Mouse (Mus musculus): ENCODE data around the gene Lin7c. TPM values are rescaled to one million over a fixed set of nuclear protein-coding genes. Genes with fewer than 3 reads are reported as not detected.

Gene Lin7c
- polyA plus RNA-seq, 1 experiment from 2014 or later: 17.5 TPM

GRCm38 (mm10) chr2:109927446-109927845 lies 36.8 kb downstream of the Lin7c start:
- Histone ChIP-seq H3K27me3 (ENCODE audit: insufficient read depth, low read length) (no peaks in the 10 kb centered on the region), H3K4me3 (ENCODE audit: low read depth, low read length) (no peak overlapping the region), H3K9me3 (ENCODE audit: low read length) (no peaks in the 10 kb centered on the region), H3K4me1 (ENCODE audit: insufficient read depth) (peaks cover 7% of the 10 kb centered on the region; the same call in 1 of the 2 replicates), H3K27ac (ENCODE audit: low read depth) (no peak overlapping the region), H3K4me2 (ENCODE audit: low read depth, low read length) (no peak overlapping the region), H3K9ac (replicated peaks) (no peak overlapping the region), H3K36me3 (replicated peaks; ENCODE audit: insufficient read depth, low read length) (0 out of 2 replicates have a peak, but pooled peaks cover 5% of the 10 kb centered on the region)
- ATAC-seq (no peak), DNase-seq (no peak)
- WGBS (ENCODE audit: insufficient replicate concordance): 75% methylated on average over 7 of the region's 7 CpGs
- TF ChIP-seq EP300 (IDR thresholded peaks at IDR 0.05; ENCODE audit: low read depth) (no peak), CTCF (IDR thresholded peaks at IDR 0.05; ENCODE audit: low read depth) (no peak)

GRCm38 (mm10) chr2:109927876-109928275 lies 37.2 kb downstream of the Lin7c start:
- H3K27ac ChIP-seq (ENCODE audit: low read depth): no peak overlapping the region
- TF ChIP-seq EP300 (IDR thresholded peaks at IDR 0.05; ENCODE audit: low read depth) (no peak), CTCF (IDR thresholded peaks at IDR 0.05; ENCODE audit: low read depth) (no peak)
- H3K4me2 ChIP-seq (ENCODE audit: low read depth, low read length): no peak overlapping the region
- ATAC-seq: no peak
- H3K4me3 ChIP-seq (ENCODE audit: low read depth, low read length): no peak overlapping the region
- no peaks in the 10 kb centered on the region for H3K9me3 ChIP-seq (ENCODE audit: low read length)
- no peak for DNase-seq
- H3K27me3 ChIP-seq (ENCODE audit: insufficient read depth, low read length): no peaks in the 10 kb centered on the region
- H3K36me3 ChIP-seq (replicated peaks; ENCODE audit: insufficient read depth, low read length): 0 out of 2 replicates have a peak, but pooled peaks cover 5% of the 10 kb centered on the region
- H3K9ac ChIP-seq (replicated peaks): no peak overlapping the region
- H3K4me1 ChIP-seq (ENCODE audit: insufficient read depth): peaks cover 9% of the 10 kb centered on the region; the same call in 1 of the 2 replicates

- no peaks in the 10 kb centered on the region for H3K27me3 ChIP-seq (ENCODE audit: insufficient read depth, low read length)
- no peak overlapping the region for H3K4me3 ChIP-seq (ENCODE audit: low read depth, low read length)
- H3K4me2 ChIP-seq (ENCODE audit: low read depth, low read length): no peak overlapping the region
- no peak for TF ChIP-seq CTCF (IDR thresholded peaks at IDR 0.05; ENCODE audit: low read depth)
- no peak for TF ChIP-seq EP300 (IDR thresholded peaks at IDR 0.05; ENCODE audit: low read depth)
- 70% methylated on average over 4 of the region's 4 CpGs for WGBS (ENCODE audit: insufficient replicate concordance)
- H3K9ac ChIP-seq (replicated peaks): no peak overlapping the region
- H3K27ac ChIP-seq (ENCODE audit: low read depth): no peak overlapping the region
- H3K4me1 ChIP-seq (ENCODE audit: insufficient read depth): peaks cover 10% of the 10 kb centered on the region; the same call in 1 of the 2 replicates
- ATAC-seq (no peak), DNase-seq (no peak)
- H3K36me3 ChIP-seq (replicated peaks; ENCODE audit: insufficient read depth, low read length): 0 out of 2 replicates have a peak, but pooled peaks cover 5% of the 10 kb centered on the region
- no peaks in the 10 kb centered on the region for H3K9me3 ChIP-seq (ENCODE audit: low read length)
These were observed 38.1 kb downstream of the Lin7c start for GRCm38 (mm10) chr2:109928791-109929190.

- ATAC-seq (no peak), DNase-seq (no peak)
- H3K27me3 ChIP-seq (ENCODE audit: insufficient read depth, low read length): no peaks in the 10 kb centered on the region
- no peak overlapping the region for H3K4me3 ChIP-seq (ENCODE audit: low read depth, low read length)
- no peaks in the 10 kb centered on the region for H3K9me3 ChIP-seq (ENCODE audit: low read length)
- H3K4me1 ChIP-seq (ENCODE audit: insufficient read depth): peaks cover 10% of the 10 kb centered on the region; the same call in 1 of the 2 replicates
- 59% methylated on average over 3 of the region's 3 CpGs for WGBS (ENCODE audit: insufficient replicate concordance)
- no peak overlapping the region for H3K4me2 ChIP-seq (ENCODE audit: low read depth, low read length)
- H3K27ac ChIP-seq (ENCODE audit: low read depth): no peak overlapping the region
- H3K36me3 ChIP-seq (replicated peaks; ENCODE audit: insufficient read depth, low read length): 0 out of 2 replicates have a peak, but pooled peaks cover 5% of the 10 kb centered on the region
- H3K9ac ChIP-seq (replicated peaks): no peak overlapping the region
- TF ChIP-seq CTCF (IDR thresholded peaks at IDR 0.05; ENCODE audit: low read depth) (no peak), EP300 (IDR thresholded peaks at IDR 0.05; ENCODE audit: low read depth) (no peak)
These were observed 38.6 kb downstream of the Lin7c start for GRCm38 (mm10) chr2:109929256-109929655.

GRCm38 (mm10) chr2:109930366-109930765 lies 39.7 kb downstream of the Lin7c start:
- Histone ChIP-seq H3K4me1 (ENCODE audit: insufficient read depth) (peaks cover 13% of the 10 kb centered on the region; the same call in 1 of the 2 replicates), H3K4me3 (ENCODE audit: low read depth, low read length) (no peak overlapping the region), H3K9me3 (ENCODE audit: low read length) (no peaks in the 10 kb centered on the region), H3K27me3 (ENCODE audit: insufficient read depth, low read length) (no peaks in the 10 kb centered on the region), H3K36me3 (replicated peaks; ENCODE audit: insufficient read depth, low read length) (0 out of 2 replicates have a peak, but pooled peaks cover 5% of the 10 kb centered on the region), H3K9ac (replicated peaks) (no peak overlapping the region), H3K4me2 (ENCODE audit: low read depth, low read length) (no peak overlapping the region), H3K27ac (ENCODE audit: low read depth) (no peak overlapping the region)
- no peak for ATAC-seq
- WGBS (ENCODE audit: insufficient replicate concordance): 85% methylated on average over 5 of the region's 5 CpGs
- DNase-seq: no peak
- no peak for TF ChIP-seq CTCF (IDR thresholded peaks at IDR 0.05; ENCODE audit: low read depth)
- no peak for TF ChIP-seq EP300 (IDR thresholded peaks at IDR 0.05; ENCODE audit: low read depth)

- Histone ChIP-seq H3K4me1 (ENCODE audit: insufficient read depth) (peaks cover 11% of the 10 kb centered on the region; the same call in 1 of the 2 replicates), H3K27me3 (ENCODE audit: insufficient read depth, low read length) (no peaks in the 10 kb centered on the region), H3K36me3 (replicated peaks; ENCODE audit: insufficient read depth, low read length) (0 out of 2 replicates have a peak, but pooled peaks cover 2% of the 10 kb centered on the region), H3K4me2 (ENCODE audit: low read depth, low read length) (no peak overlapping the region), H3K9me3 (ENCODE audit: low read length) (no peaks in the 10 kb centered on the region), H3K4me3 (ENCODE audit: low read depth, low read length) (no peak overlapping the region), H3K9ac (replicated peaks) (no peak overlapping the region), H3K27ac (ENCODE audit: low read depth) (no peak overlapping the region)
- WGBS (ENCODE audit: insufficient replicate concordance): 85% methylated on average over 4 of the region's 4 CpGs
- ATAC-seq (no peak), DNase-seq (no peak)
- TF ChIP-seq CTCF (IDR thresholded peaks at IDR 0.05; ENCODE audit: low read depth) (peak; percentile 22; the same call in 1 of the 2 replicates), EP300 (IDR thresholded peaks at IDR 0.05; ENCODE audit: low read depth) (no peak)
These were observed 40.1 kb downstream of the Lin7c start for GRCm38 (mm10) chr2:109930771-109931170.
